Mouse (Mus musculus) liver, embryonic 13.5 days (tissue): ENCODE measurements around the gene Veph1. TPM values are rescaled to one million over a fixed set of nuclear protein-coding genes. Genes with fewer than 3 reads are reported as not detected.

ENCODE experiments used
- ATAC-seq: fragments of 200-750 bp; cut with Nextera tagmentation; 2 replicates; pipeline ENCODE4 v1.8.0; 2017; ENCODE audit warnings: low read depth, mild to moderate bottlenecking, moderate number of reproducible peaks, moderate library complexity
- DNase-seq: peaks from one replicate; pipeline ENCODE4 v3.0.0; 2022
- H3K27ac ChIP-seq: fragments of 300-500 bp; sonication (generic); 2 replicates; pipeline ENCODE4 v1.5.1; 2015; ENCODE audit warnings: moderate library complexity, mild to moderate bottlenecking, inconsistent platforms
- H3K27me3 ChIP-seq: fragments of 300-500 bp; sonication (generic); 2 replicates; pipeline ENCODE4 v1.6.1; 2015; ENCODE audit warnings: mild to moderate bottlenecking, inconsistent platforms
- H3K36me3 ChIP-seq: fragments of 300-500 bp; sonication (generic); 2 replicates; pipeline ENCODE4 v1.6.1; 2015; ENCODE audit warnings: mild to moderate bottlenecking, inconsistent platforms
- H3K4me1 ChIP-seq: fragments of 300-500 bp; sonication (generic); replicated peaks from 2 replicates; pipeline ENCODE4 v1.6.1; 2015; ENCODE audit warnings: inconsistent platforms
- H3K4me2 ChIP-seq: fragments of 300-500 bp; sonication (generic); 2 replicates; pipeline ENCODE4 v1.6.1; 2015; ENCODE audit warnings: inconsistent platforms, mild to moderate bottlenecking, moderate library complexity
- H3K4me3 ChIP-seq: fragments of 300-500 bp; sonication (generic); replicated peaks from 2 replicates; pipeline ENCODE4 v1.5.1; 2015; ENCODE audit warnings: mild to moderate bottlenecking, inconsistent platforms
- H3K9ac ChIP-seq: fragments of 300-500 bp; sonication (generic); 2 replicates; pipeline ENCODE4 v1.6.1; 2015; ENCODE audit warnings: mild to moderate bottlenecking, inconsistent platforms
- H3K9me3 ChIP-seq: fragments of 300-500 bp; sonication (generic); replicated peaks from 2 replicates; pipeline ENCODE4 v1.6.1; 2016; ENCODE audit warnings: inconsistent platforms
- WGBS: fragments of 180-500 bp; shearing (Covaris S2); methylation state at CpG from one replicate; pipeline ENCODE4 v1.1.7; 2015; ENCODE audit not compliant: insufficient replicate concordance; 5-methylcytosine and 5-hydroxymethylcytosine counted together
- polyA plus RNA-seq: library from polyadenylated mRNA; unstranded; fragments of >200 nt; fragmentation: Nextera tagmentation; extraction: Ambion mirVana; gene quantifications from 2 replicates; pipeline ENCODE4 v1.2.1, GENCODE M21; 2015

The Veph1 gene
- polyA plus RNA-seq, 1 experiment from 2014 or later, result 0.02 TPM

DNA sequence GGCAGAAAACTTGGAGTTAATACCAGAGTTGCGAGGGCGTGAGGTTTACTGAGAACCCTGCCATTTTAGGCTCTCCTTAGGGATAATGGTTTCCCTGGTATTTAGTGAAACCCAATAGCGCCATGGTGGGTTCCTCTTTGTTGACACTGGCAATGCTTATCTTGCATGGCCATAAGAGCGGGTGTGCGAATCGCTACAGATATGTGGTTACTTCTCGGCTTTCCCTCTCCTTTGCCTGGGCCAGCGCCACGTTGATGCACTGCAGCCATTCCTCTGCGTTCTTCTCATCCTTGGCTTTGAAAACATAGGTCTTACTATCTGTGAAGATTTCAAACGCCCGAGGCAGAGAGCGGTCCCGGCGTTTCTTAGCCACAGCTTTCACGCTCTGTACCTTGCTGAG lies 239.7 kb downstream of the Veph1 start:
- Histone ChIP-seq H3K4me3 (no peak overlapping the region), H3K4me2 (no peak overlapping the region), H3K9me3 (no peaks in the 10 kb centered on the region), H3K9ac (no peak overlapping the region), H3K27ac (no peak overlapping the region), H3K4me1 (no peaks in the 10 kb centered on the region), H3K27me3 (no peaks in the 10 kb centered on the region), H3K36me3 (no peaks in the 10 kb centered on the region)
- DNase-seq, result no peak
- ATAC-seq, result no peak
- WGBS, result 75% methylated on average over 16 of the region's 16 CpGs

DNA sequence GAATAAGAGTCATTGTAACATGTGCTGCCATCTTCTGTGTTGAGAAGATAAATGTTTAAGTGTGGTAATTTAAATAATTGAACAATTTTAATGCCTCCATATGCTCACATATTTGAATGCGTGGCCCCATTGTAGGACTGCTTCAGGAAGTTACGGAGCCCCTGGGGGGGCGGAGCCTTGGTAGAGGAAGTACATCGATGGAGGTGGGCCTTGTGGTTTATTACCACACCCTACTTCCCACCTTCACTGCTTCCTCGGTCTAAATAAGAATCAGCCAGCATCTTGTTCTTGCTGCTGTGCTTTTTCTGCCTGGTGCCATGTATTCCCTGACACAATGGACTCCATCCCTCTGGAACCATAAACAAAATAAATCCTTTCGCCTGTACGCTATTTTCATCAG lies 241.0 kb downstream of the Veph1 start:
- Histone ChIP-seq H3K4me2 (no peak overlapping the region), H3K4me1 (no peaks in the 10 kb centered on the region), H3K4me3 (no peak overlapping the region), H3K36me3 (no peaks in the 10 kb centered on the region), H3K9ac (no peak overlapping the region), H3K27me3 (no peaks in the 10 kb centered on the region), H3K27ac (no peak overlapping the region), H3K9me3 (no peaks in the 10 kb centered on the region)
- ATAC-seq, result no peak
- no peak for DNase-seq
- WGBS, result 67% methylated on average over 7 of the region's 7 CpGs

DNA sequence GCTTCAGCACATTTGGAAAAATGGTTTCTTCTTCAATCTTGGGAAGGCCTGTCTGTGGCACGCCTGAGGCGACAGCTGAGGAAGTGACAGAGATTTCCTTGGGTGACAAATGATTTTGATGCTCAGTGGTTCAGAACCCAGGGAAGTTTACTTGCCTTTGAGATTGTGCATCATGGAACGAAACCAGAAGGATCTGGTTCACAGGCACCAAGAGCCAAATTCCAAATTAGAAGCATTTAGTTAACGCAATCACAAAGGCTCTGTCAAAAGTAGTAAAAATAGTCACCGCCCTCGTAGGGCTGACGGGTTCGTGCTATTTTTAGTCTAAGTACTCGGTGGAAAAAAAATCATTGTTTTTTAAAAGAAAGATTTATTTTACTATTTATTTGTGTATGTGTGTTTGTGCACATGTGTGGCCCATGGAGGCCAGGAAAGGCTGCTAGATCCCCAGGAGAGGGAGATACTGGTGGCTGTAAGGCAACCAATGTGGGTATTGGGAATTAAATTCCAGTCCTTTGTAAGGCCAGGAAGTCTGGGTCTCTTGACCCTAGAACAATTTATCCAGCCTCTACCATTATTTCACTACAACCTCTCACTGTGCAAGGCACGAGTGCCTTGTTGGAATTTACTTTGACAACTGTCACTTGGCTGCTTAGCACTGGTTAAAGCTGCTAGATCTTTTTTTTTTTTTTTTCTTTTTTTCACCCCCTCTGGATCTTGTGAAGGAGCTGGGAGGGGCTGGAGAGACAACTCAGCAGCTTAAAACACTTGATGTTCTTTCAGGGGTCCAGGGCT lies 246.3 kb downstream of the Veph1 start:
- Histone ChIP-seq H3K4me2 (no peak overlapping the region), H3K36me3 (no peaks in the 10 kb centered on the region), H3K4me3 (no peak overlapping the region), H3K27me3 (no peaks in the 10 kb centered on the region), H3K27ac (no peak overlapping the region), H3K9me3 (no peaks in the 10 kb centered on the region), H3K4me1 (no peaks in the 10 kb centered on the region), H3K9ac (no peak overlapping the region)
- ATAC-seq (no peak), DNase-seq (no peak)
- 53% methylated on average over 10 of the region's 10 CpGs for WGBS

DNA sequence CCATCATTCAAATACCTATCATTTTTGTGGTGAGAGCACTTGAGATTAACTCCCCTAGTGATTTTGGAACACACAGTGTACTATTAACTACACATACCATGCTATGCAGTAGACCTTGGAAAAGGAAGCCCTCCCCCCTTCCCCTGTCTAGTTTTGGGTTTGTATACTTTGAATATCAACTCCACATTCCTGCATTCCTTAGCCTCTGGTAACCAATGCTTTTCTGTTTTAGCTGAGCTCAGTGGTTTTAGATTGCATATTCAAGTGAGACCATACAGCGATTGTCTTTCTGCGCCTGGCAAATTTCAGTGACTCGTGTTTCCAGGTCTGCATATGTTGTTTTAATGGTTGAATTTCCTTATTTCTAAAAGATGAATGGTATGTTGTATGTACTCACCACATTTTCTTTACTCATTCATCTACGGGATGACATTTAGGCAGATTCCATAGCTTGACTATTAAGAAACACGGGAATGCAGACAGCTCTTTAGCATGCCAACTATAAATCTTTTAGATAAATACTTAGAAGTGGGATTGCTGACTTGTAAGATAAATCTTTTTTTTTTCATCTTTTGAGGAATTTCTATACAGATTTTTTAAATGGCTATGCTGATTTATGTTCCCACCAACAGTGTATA lies 255.7 kb downstream of the Veph1 start:
- DNase-seq, result no peak
- H3K9ac ChIP-seq, result no peak overlapping the region
- no peak overlapping the region for H3K4me3 ChIP-seq
- no peaks in the 10 kb centered on the region for H3K36me3 ChIP-seq
- no peaks in the 10 kb centered on the region for H3K9me3 ChIP-seq
- H3K27ac ChIP-seq, result no peak overlapping the region
- no peaks in the 10 kb centered on the region for H3K4me1 ChIP-seq
- WGBS, result 66% methylated on average over 5 of the region's 5 CpGs
- no peaks in the 10 kb centered on the region for H3K27me3 ChIP-seq
- H3K4me2 ChIP-seq, result no peak overlapping the region
- ATAC-seq, result no peak

DNA sequence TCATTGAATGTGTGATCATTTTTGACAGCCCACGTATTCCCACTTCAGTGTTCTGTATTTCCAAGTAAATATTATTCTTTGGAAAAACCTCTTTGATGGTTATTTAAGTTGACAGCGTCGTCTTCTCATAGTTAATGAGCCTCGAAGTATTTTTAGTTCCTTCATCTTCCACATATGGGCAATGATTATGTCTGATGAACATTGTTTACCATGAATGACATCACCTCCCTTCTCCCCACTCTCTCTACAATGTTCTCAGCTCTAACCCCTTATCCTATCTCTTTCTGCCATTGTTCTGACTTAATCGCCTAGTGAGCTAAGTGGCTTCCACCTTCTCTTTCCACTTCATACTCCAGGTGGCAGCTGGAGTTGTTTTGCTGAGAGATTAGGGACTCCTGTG lies 261.4 kb downstream of the Veph1 start:
- H3K4me1 ChIP-seq, result no peaks in the 10 kb centered on the region
- H3K4me2 ChIP-seq, result no peak overlapping the region
- 70% methylated on average over 5 of the region's 5 CpGs for WGBS
- no peaks in the 10 kb centered on the region for H3K36me3 ChIP-seq
- no peaks in the 10 kb centered on the region for H3K9me3 ChIP-seq
- no peak overlapping the region for H3K4me3 ChIP-seq
- no peak for ATAC-seq
- no peak overlapping the region for H3K9ac ChIP-seq
- no peak overlapping the region for H3K27ac ChIP-seq
- H3K27me3 ChIP-seq, result no peaks in the 10 kb centered on the region
- DNase-seq, result no peak

DNA sequence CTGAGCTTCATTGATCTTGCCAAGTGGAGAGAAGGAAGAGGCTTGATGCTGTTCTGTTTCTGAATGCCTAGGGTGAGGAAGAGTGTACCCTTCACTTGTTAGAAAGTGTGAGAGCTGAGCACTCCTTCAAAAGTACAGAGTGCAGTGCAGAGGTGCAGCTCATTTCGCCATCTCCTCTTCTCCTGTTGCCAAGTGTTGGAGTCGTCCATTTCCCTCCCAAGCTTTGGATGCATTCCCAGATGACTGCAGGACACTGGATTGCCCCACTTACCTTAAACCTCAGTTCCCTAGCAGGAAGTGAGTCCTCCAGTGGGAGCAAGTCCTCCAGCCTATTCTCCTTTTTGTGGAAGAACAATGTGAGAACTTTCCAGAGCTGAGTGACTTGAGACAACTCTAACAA lies 263.3 kb downstream of the Veph1 start:
- no peaks in the 10 kb centered on the region for H3K36me3 ChIP-seq
- no peaks in the 10 kb centered on the region for H3K4me1 ChIP-seq
- no peaks in the 10 kb centered on the region for H3K9me3 ChIP-seq
- H3K4me2 ChIP-seq, result no peak overlapping the region
- DNase-seq, result no peak
- no peak overlapping the region for H3K4me3 ChIP-seq
- 35% methylated on average over 2 of the region's 2 CpGs for whole genome bisulfite sequencing
- no peaks in the 10 kb centered on the region for H3K27me3 ChIP-seq
- no peak overlapping the region for H3K9ac ChIP-seq
- no peak for ATAC-seq
- H3K27ac ChIP-seq, result no peak overlapping the region

DNA sequence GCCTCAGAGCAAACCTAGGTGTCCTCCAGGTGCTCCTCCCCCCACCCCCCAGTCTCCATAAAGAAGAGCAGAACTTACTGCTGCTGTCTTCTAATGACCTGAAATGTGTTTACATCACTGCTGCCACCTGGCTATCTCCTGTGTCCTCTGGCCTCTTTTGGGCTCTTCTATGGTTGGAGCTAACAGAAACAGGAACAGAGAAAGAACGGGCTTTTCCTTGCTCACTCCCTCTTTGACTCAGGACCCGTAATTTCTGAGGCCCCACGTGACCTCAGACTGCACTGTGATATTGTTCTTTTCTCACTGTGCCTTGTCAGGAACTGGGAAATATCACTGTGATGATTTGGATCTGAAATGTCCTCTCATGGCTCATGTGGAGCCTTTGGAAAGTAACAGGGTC lies 271.2 kb downstream of the Veph1 start:
- no peaks in the 10 kb centered on the region for H3K27me3 ChIP-seq
- WGBS, result 66% methylated on average over 3 of the region's 3 CpGs

DNA sequence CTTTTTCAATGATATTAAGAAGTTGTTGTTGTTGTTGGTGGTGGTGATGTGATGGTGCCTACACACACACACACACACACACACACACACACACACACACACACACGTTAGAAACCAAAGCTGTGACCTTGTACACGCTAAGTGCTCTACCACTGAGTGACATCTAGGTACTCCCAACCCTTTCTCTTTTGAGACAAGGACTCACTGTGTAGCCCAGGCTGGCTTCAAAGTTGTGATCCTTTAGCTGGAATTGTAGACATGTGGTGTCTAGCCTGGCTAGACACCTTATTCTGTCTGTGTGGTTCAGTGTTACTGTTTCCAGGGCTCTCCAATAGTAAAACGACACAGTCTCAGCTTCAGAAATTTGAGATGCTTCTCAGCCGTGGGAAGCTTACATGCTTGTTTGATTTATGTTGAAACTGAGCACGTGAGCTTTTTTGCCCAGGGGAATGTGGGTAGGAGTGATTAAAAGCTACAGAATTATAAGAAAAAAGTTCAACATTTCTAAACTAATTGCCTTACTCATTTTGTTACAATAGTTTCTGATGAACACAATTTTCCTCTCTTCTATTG lies 272.3 kb downstream of the Veph1 start:
- H3K4me2 ChIP-seq, result no peak overlapping the region
- H3K9me3 ChIP-seq, result no peaks in the 10 kb centered on the region
- ATAC-seq (no peak), DNase-seq (no peak)
- no peak overlapping the region for H3K27ac ChIP-seq
- no peak overlapping the region for H3K4me3 ChIP-seq
- no peaks in the 10 kb centered on the region for H3K4me1 ChIP-seq
- H3K27me3 ChIP-seq, result no peaks in the 10 kb centered on the region
- WGBS, result 64% methylated on average over 5 of the region's 5 CpGs
- no peaks in the 10 kb centered on the region for H3K36me3 ChIP-seq
- H3K9ac ChIP-seq, result no peak overlapping the region

More for the DNA sequence above, 271.2 kb downstream of the Veph1 start:
- no peak overlapping the region for H3K27ac ChIP-seq
- DNase-seq, result no peak
- no peaks in the 10 kb centered on the region for H3K4me1 ChIP-seq
- H3K4me2 ChIP-seq, result no peak overlapping the region
- no peak overlapping the region for H3K9ac ChIP-seq
- no peaks in the 10 kb centered on the region for H3K9me3 ChIP-seq
- no peak for ATAC-seq
- H3K36me3 ChIP-seq, result no peaks in the 10 kb centered on the region
- no peak overlapping the region for H3K4me3 ChIP-seq

DNA sequence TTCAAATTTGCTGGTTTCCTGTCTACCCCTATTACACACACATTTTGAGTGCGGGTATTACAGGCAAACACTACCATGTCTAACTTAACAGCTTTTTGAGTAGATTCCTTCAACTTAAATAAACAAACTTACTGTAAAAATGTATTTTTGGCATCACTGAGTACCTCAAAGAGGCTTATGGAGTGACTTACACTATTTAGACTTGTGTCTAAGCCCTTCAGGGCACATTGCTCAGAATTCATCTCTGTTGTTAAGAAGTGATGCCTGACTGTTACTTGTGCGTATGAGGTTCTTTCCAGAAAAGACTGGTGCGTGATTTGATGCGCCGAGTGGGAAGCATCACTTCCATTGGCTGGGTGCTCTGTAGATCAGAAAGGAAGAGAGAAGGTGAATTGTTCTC lies 277.5 kb downstream of the Veph1 start:
- ATAC-seq (no peak), DNase-seq (no peak)
- Histone ChIP-seq H3K27ac (no peak overlapping the region), H3K36me3 (no peaks in the 10 kb centered on the region), H3K27me3 (no peaks in the 10 kb centered on the region), H3K4me1 (no peaks in the 10 kb centered on the region), H3K9ac (no peak overlapping the region), H3K4me2 (no peak overlapping the region), H3K9me3 (no peaks in the 10 kb centered on the region), H3K4me3 (no peak overlapping the region)
- 85% methylated on average over 5 of the region's 5 CpGs for WGBS

DNA sequence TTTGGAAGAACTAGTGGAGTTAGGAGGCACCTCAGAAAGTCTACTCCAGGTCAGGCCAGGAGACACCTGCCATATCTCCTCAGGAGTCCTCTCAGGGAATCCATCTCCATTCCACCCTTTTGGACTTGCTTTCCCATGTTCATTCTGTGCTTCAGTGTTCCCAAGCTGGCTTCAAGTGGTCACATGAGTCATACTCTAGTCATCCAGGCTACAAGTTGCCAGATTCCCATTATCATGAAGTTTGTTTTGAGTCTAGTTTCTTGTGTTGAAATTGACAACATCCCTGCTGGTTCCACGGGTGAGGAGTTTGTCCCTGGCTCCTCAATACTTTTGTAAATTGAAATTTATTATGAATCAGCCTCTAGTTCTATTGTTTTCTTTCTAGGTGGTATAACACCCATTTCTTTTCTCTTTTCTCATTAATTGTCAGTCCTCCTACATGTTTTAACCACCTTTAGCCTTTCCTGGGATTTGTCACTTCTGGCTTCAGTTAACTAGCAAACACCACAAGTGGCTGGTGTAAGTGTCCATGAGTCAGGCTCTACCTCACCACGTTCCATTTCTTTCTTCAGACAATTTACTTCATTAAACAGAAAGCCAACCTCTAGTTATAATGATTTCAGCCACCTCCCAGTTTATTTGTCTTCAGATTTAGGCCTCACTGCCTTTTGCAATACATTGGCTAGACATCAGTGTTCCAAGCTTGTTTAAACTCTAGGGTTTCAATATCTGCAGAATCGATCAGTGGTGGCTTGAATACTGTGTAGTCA lies 288.8 kb downstream of the Veph1 start:
- Histone ChIP-seq H3K9me3 (no peaks in the 10 kb centered on the region), H3K4me1 (no peaks in the 10 kb centered on the region), H3K36me3 (no peaks in the 10 kb centered on the region), H3K9ac (no peak overlapping the region), H3K4me3 (no peak overlapping the region), H3K4me2 (no peak overlapping the region), H3K27me3 (no peaks in the 10 kb centered on the region), H3K27ac (no peak overlapping the region)
- no peak for DNase-seq
- WGBS, result 52% methylated on average over 3 of the region's 3 CpGs
- no peak for ATAC-seq

DNA sequence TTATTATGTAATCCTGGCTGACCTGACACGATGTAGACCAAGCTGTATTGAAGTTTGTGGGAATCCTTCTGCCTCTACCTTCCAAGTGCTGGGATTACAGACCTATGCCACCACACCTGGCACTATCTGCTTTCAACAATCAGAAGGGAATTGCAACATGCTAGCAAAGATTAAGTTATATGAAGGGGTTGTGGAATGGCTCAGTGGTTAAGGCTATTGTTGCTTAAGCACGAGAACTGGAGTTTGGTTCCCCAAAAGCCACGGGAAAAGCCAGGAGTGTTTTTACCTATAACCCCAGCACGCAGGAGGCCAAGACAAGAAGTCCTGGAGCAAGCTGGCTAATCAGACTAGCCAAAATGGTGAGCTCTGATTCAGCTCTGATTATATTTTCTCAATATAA lies 291.6 kb downstream of the Veph1 start:
- H3K27me3 ChIP-seq, result no peaks in the 10 kb centered on the region
- H3K9me3 ChIP-seq, result no peaks in the 10 kb centered on the region
- ATAC-seq (no peak), DNase-seq (no peak)
- H3K4me2 ChIP-seq, result no peak overlapping the region
- no peaks in the 10 kb centered on the region for H3K36me3 ChIP-seq
- H3K9ac ChIP-seq, result no peak overlapping the region
- H3K4me1 ChIP-seq, result no peaks in the 10 kb centered on the region
- 59% methylated on average over 4 of the region's 4 CpGs for WGBS
- no peak overlapping the region for H3K4me3 ChIP-seq
- no peak overlapping the region for H3K27ac ChIP-seq
